Mouse (Mus musculus) kidney, adult 2 months (tissue): ENCODE measurements at regions not wholly inside any gene's neighbourhood (a gene's known extent, or its start where the extent isn't known, plus 50 kb on each side); places are given as distances from the start of the nearest gene placed in this dataset.

Source experiments
- CTCF ChIP-seq: fragments of 200-500 bp; conservative IDR thresholded peaks from 2 replicates; pipeline ENCODE4 v1.5.1; 2011; ENCODE audit warnings: low read depth, mild to moderate bottlenecking, control low read depth, low read length, moderate library complexity, mixed read lengths; ENCODE audit not compliant: insufficient read depth, insufficient read length
- POLR2A ChIP-seq: fragments of 200-500 bp; IDR thresholded peaks from one replicate; pipeline ENCODE4 v1.6.1; 2011; ENCODE audit warnings: low read depth, low read length, control low read depth

GRCm38 (mm10) chr3:34738938-34739337 is 88.7 kb downstream of the Sox2 start:
- no peak for TF ChIP-seq CTCF
- TF ChIP-seq POLR2A, result no peak
